ENCODE assay signal across 24 mouse cellular contexts in genomic region chr3:41181438-41181837, GRCm38 (mm10).
DNase-seq lines count a peak whose midpoint lies in the region; ATAC-seq and TF ChIP-seq lines count a peak whose summit lies in the region.
"Had no signal": no experiment of that assay in that cellular context is flagged by ENCODE, and none has a peak within 500 bp of the region (broad histone marks: within the 10 kb centered on the region; RNA-seq: fewer than 3 reads in every experiment).

No protein-coding gene starts in this region.

- H3K4me3 ChIP-seq in forebrain, postnatal 0 days (ENCODE audit: low read depth, low read length): no peak overlapping the region
- H3K4me3 ChIP-seq in forebrain, embryonic 12.5 days (replicated peaks): no peak overlapping the region
- H3K4me3 ChIP-seq in heart, adult 2 months: no peak overlapping the region
- H3K4me3 ChIP-seq in liver, embryonic 12.5 days: no peak overlapping the region
- H3K4me3 ChIP-seq: embryonic facial prominence, embryonic 10.5 days; embryonic facial prominence, embryonic 13.5 days; erythroblast, embryonic 14.5 days; heart, embryonic 10.5 days; hindbrain, embryonic 10.5 days; hindbrain, embryonic 13.5 days; intestine, embryonic 15.5 days had no signal

- TF ChIP-seq EP300 in heart, adult 2 months (IDR thresholded peaks at IDR 0.05; ENCODE audit: insufficient read depth, low read depth, low read length): no peak

- peak; percentile 46 for DNase-seq in forebrain, postnatal 0 days
- no peak for DNase-seq in heart, adult 2 months
- no peak for DNase-seq in heart, adult 18-20 months
- DNase-seq: adrenal gland, adult 8-10 months; adrenal gland, postnatal 25 days; cerebellum, adult 11-12 months; cerebellum, adult 8-10 months; cerebellum, postnatal 10 days; cerebellum, postnatal 36 days; embryo, embryonic 11 days; kidney, adult 11 months; kidney, adult 8-10 months had no signal

- no peaks in the 10 kb centered on the region for H3K9me3 ChIP-seq in forebrain, postnatal 0 days (ENCODE audit: low read length)
- no peaks in the 10 kb centered on the region for H3K9me3 ChIP-seq in forebrain, embryonic 12.5 days
- H3K9me3 ChIP-seq in liver, embryonic 12.5 days (replicated peaks): no peaks in the 10 kb centered on the region
- H3K9me3 ChIP-seq: embryonic facial prominence, embryonic 10.5 days; embryonic facial prominence, embryonic 13.5 days; heart, embryonic 10.5 days; hindbrain, embryonic 10.5 days; hindbrain, embryonic 13.5 days; intestine, embryonic 15.5 days had no signal

- no peak overlapping the region for H3K4me2 ChIP-seq in forebrain, postnatal 0 days (ENCODE audit: low read depth)
- no peak overlapping the region for H3K4me2 ChIP-seq in forebrain, embryonic 12.5 days
- H3K4me2 ChIP-seq in liver, embryonic 12.5 days: no peak overlapping the region
- H3K4me2 ChIP-seq: embryonic facial prominence, embryonic 13.5 days; intestine, embryonic 15.5 days had no signal

- H3K79me2 ChIP-seq in heart, adult 2 months (replicated peaks; ENCODE audit: control insufficient read depth, insufficient read depth, low read length): no peaks in the 10 kb centered on the region

- no peaks in the 10 kb centered on the region for H3K4me1 ChIP-seq in forebrain, postnatal 0 days (ENCODE audit: insufficient read depth)
- H3K4me1 ChIP-seq in forebrain, embryonic 12.5 days: 0 out of 2 replicates have a peak, but pooled peaks cover 4% of the 10 kb centered on the region
- H3K4me1 ChIP-seq in heart, adult 2 months (ENCODE audit: control insufficient read depth, insufficient read depth, low read length): no peaks in the 10 kb centered on the region
- H3K4me1 ChIP-seq in liver, embryonic 12.5 days: peaks cover 59% of the 10 kb centered on the region

- WGBS in forebrain, postnatal 0 days: 62% methylated on average over 11 of the region's 11 CpGs
- 92% methylated on average over 11 of the region's 11 CpGs for WGBS in forebrain, embryonic 12.5 days
- 76% methylated on average over 11 of the region's 11 CpGs for WGBS in heart, adult 2 months
- 73% methylated on average over 11 of the region's 11 CpGs for WGBS in liver, embryonic 12.5 days (ENCODE audit: insufficient replicate concordance)

- H3K27ac ChIP-seq in forebrain, postnatal 0 days (ENCODE audit: low read depth, low read length): no peak overlapping the region
- H3K27ac ChIP-seq in forebrain, embryonic 12.5 days: no peak overlapping the region
- peak overlapping the region; percentile 23; the same call in 1 of the 2 replicates for H3K27ac ChIP-seq in heart, adult 2 months
- no peak overlapping the region for H3K27ac ChIP-seq in liver, embryonic 12.5 days
- H3K27ac ChIP-seq: embryonic facial prominence, embryonic 10.5 days; embryonic facial prominence, embryonic 13.5 days; hindbrain, embryonic 10.5 days; hindbrain, embryonic 13.5 days; intestine, embryonic 15.5 days had no signal

- no peaks in the 10 kb centered on the region for H3K27me3 ChIP-seq in forebrain, postnatal 0 days (ENCODE audit: insufficient read depth, low read length)
- H3K27me3 ChIP-seq in forebrain, embryonic 12.5 days: no peaks in the 10 kb centered on the region
- no peaks in the 10 kb centered on the region for H3K27me3 ChIP-seq in heart, adult 2 months (ENCODE audit: control insufficient read depth, insufficient read depth, low read length)
- H3K27me3 ChIP-seq in liver, embryonic 12.5 days (replicated peaks): peaks cover 11% of the 10 kb centered on the region; the same call in 1 of the 2 replicates
- H3K27me3 ChIP-seq: embryonic facial prominence, embryonic 13.5 days; hindbrain, embryonic 13.5 days; intestine, embryonic 15.5 days had no signal

- no peaks in the 10 kb centered on the region for H3K36me3 ChIP-seq in forebrain, postnatal 0 days (ENCODE audit: insufficient read depth)
- H3K36me3 ChIP-seq in forebrain, embryonic 12.5 days (replicated peaks): no peaks in the 10 kb centered on the region
- no peaks in the 10 kb centered on the region for H3K36me3 ChIP-seq in heart, adult 2 months (ENCODE audit: control insufficient read depth, insufficient read depth, low read length)
- H3K36me3 ChIP-seq in liver, embryonic 12.5 days: no peaks in the 10 kb centered on the region
- H3K36me3 ChIP-seq: embryonic facial prominence, embryonic 10.5 days; embryonic facial prominence, embryonic 13.5 days; heart, embryonic 10.5 days; hindbrain, embryonic 10.5 days; hindbrain, embryonic 13.5 days; intestine, embryonic 15.5 days had no signal

- intact Hi-C loops in heart, adult 2 months (cut with DNase I): loop anchor here (5.0 kb wide), 4 partner anchors 46 to 411 kb away; no protein-coding TSS in a partner anchor

- peak; percentile 46 for ATAC-seq in forebrain, postnatal 0 days
- ATAC-seq in forebrain, embryonic 12.5 days (ENCODE audit: low FRiP score): no peak
- ATAC-seq in granulocyte monocyte progenitor cell, adult 5-6 weeks (replicated peaks; ENCODE audit: poor library complexity, severe bottlenecking): peak; percentile 4
- ATAC-seq in megakaryocyte progenitor cell, adult 5-6 weeks (replicated peaks; ENCODE audit: poor library complexity): 0 out of 2 replicates have a peak, but pooled peaks have one; percentile 3
- ATAC-seq in liver, embryonic 12.5 days: no peak
- ATAC-seq: activated CD4-positive, CD25-positive, alpha-beta regulatory T cell, adult 4 months had no signal

- H3K9ac ChIP-seq in forebrain, postnatal 0 days: no peak overlapping the region
- H3K9ac ChIP-seq in forebrain, embryonic 12.5 days: no peak overlapping the region
- H3K9ac ChIP-seq in heart, adult 2 months (ENCODE audit: low read depth, low read length): no peak overlapping the region
- H3K9ac ChIP-seq in liver, embryonic 12.5 days: no peak overlapping the region
- H3K9ac ChIP-seq: embryonic facial prominence, embryonic 13.5 days; hindbrain, embryonic 13.5 days; intestine, embryonic 15.5 days had no signal

- TF ChIP-seq CTCF in forebrain, postnatal 0 days (IDR thresholded peaks at IDR 0.05; ENCODE audit: low read depth): no peak
- TF ChIP-seq CTCF in heart, adult 2 months (IDR thresholded peaks at IDR 0.05): no peak

- no peak for TF ChIP-seq POLR2A in heart, adult 2 months (IDR thresholded peaks at IDR 0.05; ENCODE audit: insufficient read depth, low read depth, low read length)

Comparison
In these comparisons a context has a peak if more than half of its experiments do, and no peak if none do; other contexts are left out.
1. ATAC-seq: peak in forebrain, postnatal 0 days (single experiment), granulocyte monocyte progenitor cell, adult 5-6 weeks (single experiment) and megakaryocyte progenitor cell, adult 5-6 weeks (single experiment); none in forebrain, embryonic 12.5 days (single experiment) and liver, embryonic 12.5 days (single experiment).